Mouse (Mus musculus) c-Kit-positive CD71-positive TER-119-negative erythroid progenitor cells, embryonic 14.5 days (primary cell): ENCODE results near the gene Ttc13.

Source experiments
- DNase-seq: peaks from one replicate; pipeline ENCODE4 v3.0.0-alpha.2; 2013; ENCODE audit warnings: low read depth

The Ttc13 gene

GRCm38 (mm10) chr8:124703526-124703925 lies 18.3 kb downstream of the Ttc13 start:
- DNase-seq = no peak

DNA sequence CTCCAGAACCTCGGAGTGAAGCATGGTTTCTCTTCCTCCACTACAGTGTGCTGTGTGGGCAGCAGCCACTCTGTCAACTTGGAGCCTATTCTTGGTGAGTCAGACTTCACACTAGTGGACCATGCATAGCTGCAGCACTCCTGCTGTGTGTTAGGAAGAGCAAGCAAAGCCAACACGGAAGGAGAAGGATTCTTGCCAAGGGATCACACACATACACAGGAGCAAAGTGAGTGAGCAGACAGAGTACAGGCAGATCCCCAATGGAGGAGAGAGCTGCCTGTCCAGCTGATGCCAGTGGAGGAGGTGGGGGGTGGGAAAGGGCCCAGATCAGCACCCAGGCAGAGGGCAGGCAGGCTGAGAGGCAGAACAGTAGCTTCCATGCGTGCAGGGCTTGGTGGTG lies 19.6 kb downstream of the Ttc13 start:
- DNase-seq = no peak

GRCm38 (mm10) chr8:124701023-124701422 lies 20.8 kb downstream of the Ttc13 start:
- DNase-seq = no peak

DNA sequence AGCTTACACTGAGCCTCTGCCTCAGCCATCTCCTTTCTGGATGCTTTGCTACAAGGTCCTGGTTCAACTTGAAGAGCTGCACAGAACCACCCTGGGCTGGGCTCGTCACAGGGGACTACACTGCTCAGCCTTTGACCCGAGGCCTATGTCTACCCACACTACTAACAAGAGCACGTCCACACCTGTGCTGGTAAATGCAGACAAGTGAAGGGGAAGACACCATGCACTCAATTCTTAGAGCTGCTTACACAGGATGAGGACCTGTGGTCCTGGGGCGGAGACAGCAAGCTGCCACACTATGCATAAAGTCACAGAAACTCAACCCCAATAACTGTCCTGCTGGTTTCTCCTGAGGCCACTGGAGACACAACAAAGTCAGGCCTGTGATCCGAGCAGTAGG lies 21.5 kb downstream of the Ttc13 start:
- DNase-seq = no peak

DNA sequence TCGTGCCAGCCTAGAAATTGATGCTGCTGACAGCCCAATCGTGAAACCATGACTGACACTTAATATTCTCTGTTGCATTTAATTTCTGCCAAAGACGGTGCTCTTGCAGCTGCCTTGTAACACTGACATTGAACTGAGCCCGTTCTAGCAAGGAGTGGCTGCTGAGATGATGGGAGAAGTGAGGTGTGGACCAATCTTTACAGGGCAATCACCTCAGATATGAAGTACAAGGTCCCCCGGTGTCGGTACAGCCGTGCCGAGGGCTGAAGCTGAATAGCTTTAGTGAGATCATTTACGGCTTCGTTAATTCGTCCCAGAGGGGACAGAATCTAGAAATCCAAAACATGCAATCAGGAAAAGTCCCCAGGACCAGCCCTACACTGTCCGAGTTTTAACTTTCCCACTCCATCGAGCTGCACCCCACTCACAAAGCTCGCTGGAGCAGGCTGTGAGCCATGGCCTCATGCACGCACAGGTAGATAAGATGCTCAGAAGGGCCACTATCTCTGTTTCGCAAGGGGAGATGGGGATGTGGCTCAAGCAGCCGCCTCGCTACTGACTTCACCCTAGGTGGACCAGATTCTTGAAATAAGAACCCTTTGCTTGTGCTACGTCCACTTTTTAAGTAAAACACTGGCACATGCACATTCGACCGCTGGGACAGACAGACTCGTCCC lies 26.2 kb downstream of the Ttc13 start:
- no peak for DNase-seq

DNA sequence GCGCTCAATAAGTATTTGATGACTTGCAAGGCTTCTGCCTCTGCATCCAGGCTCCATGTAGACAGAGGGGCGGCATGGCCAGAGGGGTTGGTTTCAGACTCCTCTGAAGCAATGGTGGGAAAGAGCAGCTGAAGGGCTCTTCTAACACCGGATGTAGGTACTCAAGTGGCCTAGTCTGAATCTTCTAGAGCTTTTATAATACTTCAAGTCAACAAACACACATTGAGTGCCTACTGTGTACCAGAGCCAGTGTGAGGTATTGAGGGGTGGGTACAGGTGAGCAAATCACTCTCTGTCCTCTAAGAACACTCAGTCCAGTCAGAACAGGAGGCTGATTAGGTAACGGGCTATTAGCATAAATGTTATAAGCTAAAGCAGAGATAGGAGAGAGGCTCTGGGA lies 30.1 kb downstream of the Ttc13 start:
- no peak for DNase-seq

- DNase-seq = no peak
Observed at GRCm38 (mm10) chr8:124688899-124689298, 32.9 kb downstream of the Ttc13 start.

DNA sequence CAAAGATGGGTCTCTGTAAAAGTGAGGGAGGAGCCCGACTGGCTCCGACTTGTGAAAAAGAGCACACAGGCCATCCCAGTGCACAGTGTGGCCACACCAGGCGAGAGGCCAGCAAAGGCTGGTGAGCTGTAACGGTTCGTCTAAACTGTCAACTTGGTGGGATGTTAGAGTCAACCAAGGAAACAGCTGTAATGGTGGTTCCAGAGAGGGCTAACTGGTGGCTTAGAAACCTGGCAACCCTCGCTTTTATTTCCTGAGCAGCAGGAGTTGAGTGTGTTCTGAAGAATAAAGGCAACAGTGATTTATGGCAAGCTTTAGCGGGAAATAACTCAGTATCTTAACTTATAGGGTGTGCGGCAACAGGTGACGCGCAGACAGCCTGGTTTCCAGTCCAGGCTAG lies 39.6 kb downstream of the Ttc13 start:
- DNase-seq = no peak

- DNase-seq = no peak
Observed at GRCm38 (mm10) chr8:124681792-124682157, 40.0 kb downstream of the Ttc13 start.

GRCm38 (mm10) chr8:124681077-124681791 lies 40.5 kb downstream of the Ttc13 start:
- no peak for DNase-seq

GRCm38 (mm10) chr8:124678246-124678645 lies 43.5 kb downstream of the Ttc13 start:
- no peak for DNase-seq

- peak; percentile 33 for DNase-seq
Observed at GRCm38 (mm10) chr8:124677486-124677885, 44.3 kb downstream of the Ttc13 start.

GRCm38 (mm10) chr8:124677078-124677477 lies 44.7 kb downstream of the Ttc13 start:
- no peak for DNase-seq

GRCm38 (mm10) chr8:124676661-124677060 lies 45.1 kb downstream of the Ttc13 start:
- no peak for DNase-seq

GRCm38 (mm10) chr8:124672345-124672744 lies 49.4 kb downstream of the Ttc13 start:
- DNase-seq = no peak

- no peak for DNase-seq
Observed at GRCm38 (mm10) chr8:124668798-124669197, 53.0 kb downstream of the Ttc13 start.

- no peak for DNase-seq
Observed at GRCm38 (mm10) chr8:124664414-124664813, 57.4 kb downstream of the Ttc13 start.

DNA sequence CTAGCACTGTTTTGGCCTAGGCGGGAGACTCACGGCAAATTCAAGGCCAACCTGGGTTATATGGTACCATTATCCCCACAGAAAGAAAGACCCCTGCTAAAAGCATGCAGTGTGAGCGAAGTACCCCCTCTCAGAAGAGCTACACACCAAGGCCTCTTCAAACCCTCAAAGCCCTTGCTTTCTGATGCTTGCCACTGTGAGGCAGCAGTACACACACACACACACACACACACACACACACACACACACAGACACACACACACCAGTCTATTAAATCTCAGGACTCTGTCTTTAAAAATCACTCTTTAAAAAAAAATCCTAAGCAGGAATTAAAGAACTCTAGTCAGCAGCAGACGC lies 57.9 kb downstream of the Ttc13 start:
- DNase-seq = no peak

DNA sequence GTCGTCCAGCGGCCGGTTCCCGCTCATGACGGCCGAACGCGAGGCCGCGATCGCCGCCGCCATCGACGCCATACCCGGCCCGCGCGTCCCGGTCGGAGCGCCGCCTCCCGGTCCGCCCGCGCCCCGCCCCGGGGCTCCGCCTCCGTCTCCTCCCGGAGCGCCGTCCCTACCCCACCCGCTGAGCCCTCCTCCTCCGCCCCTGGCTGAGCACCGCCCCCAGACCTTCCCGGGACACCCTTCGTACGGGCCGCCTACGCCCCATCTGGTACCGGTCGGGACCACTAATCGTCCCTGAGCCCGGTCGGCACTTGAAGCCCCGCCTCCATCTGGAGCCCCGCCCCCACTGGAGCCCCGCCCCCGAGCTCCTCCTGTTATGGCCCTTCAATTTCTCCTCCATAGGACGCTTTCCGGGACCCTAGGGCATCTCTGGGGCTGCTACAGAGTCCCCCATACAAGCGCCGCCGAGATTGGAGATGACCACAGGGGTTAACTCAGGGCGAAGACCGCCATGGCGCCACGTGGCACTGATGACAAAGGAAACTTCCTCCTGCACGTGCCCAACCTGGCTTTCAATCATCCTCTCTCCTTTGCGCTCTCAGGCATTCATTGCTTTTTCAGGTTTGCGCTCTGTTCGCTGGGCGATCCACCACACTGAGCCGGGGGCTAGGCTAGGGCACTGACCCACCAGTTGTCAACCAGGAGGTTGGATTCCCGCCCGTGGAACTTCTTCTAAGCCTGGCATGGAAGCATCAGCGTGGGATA lies 58.5 kb downstream of the Ttc13 start, which contains the start of gene 2310022B05Rik:
TSS of gene 2310022B05Rik (minus strand) at position 258 of the 762 bp plus-strand sequence.
- DNase-seq = peak; percentile 67

DNA sequence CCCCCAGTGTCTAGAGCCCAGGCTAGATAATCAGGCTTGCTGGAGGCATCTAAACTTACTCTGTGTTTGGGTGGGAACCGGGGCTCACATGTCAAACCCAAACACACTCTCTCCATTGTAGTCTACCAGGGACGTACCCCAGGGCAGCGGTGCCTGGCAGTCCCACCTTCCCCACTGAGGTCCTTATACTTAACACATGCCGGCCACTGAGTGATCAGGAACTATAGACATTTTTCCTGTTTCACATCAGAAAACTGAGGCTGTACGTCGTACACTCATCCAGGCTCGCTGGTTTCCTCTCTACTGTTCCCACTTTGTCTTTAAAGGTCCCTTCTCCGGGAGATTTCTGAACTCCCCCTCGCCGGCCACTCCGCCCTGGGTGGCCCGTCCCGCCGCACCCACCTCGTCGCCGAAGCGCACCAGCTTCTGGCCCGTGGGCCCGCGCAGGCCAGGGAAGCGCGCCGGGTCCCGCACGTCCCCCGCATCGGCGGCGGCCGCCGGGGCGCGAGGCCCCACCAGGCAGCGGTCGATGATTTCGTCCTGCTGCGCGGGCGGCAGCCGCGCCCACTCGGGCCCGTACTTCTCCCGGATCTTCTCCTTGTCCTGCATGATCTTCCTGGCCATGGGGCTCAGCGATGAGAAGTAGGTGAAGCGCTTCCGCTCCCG lies 59.2 kb downstream of the Ttc13 start:
- DNase-seq = peak; percentile 22

GRCm38 (mm10) chr8:124661781-124662180 lies 60.0 kb downstream of the Ttc13 start:
- DNase-seq = no peak

DNA sequence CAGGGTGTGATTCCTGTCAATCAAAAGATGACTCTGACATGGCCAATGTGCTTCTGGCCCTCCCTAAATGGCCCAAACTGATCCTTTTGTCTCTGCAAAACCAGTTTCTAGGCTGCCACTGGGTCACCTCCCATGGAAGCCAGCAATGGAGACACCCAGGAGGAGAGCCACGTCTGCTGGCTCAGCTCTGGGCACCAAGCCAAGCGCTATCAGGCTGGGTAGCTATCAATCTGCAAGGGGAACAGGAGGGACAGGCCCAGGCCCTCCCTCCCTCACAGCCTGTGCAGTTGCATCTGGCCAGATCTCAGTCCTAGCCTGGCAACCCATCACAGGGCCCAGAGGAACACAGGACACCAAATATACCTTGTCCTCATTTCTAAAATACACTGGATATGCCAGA lies 63.4 kb downstream of the Ttc13 start:
- peak; percentile 75 for DNase-seq

GRCm38 (mm10) chr8:124657961-124658360 lies 63.8 kb downstream of the Ttc13 start:
- DNase-seq = peak; percentile 66
